Mouse (Mus musculus): ENCODE measurements around the gene Dtx2. TPM values are rescaled to one million over a fixed set of nuclear protein-coding genes. Genes with fewer than 3 reads are reported as not detected.
"Not testable (repeated sequence)": the region's sequence is repeated elsewhere in the genome, so short reads cannot be mapped to it uniquely, and the experiment has no call there.

Gene Dtx2
- polyA plus RNA-seq, 1 experiment: not detected

- H3K4me3 ChIP-seq (ENCODE audit: insufficient read depth, low read depth, low read length): no peak overlapping the region
- peaks cover 11% of the 10 kb centered on the region for H3K4me1 ChIP-seq (ENCODE audit: control insufficient read depth, insufficient read depth, low read length)
- TF ChIP-seq POLR2A (IDR thresholded peaks at IDR 0.05; ENCODE audit: insufficient read depth, low read depth, low read length) (no peak), CTCF (IDR thresholded peaks at IDR 0.05; ENCODE audit: insufficient read depth, low read depth, low read length) (no peak)
- 46% methylated on average over 4 of the region's 4 CpGs for WGBS
- no peak overlapping the region for H3K27ac ChIP-seq (ENCODE audit: insufficient read depth, low read depth, low read length)
These were observed 61.5 kb downstream of the Dtx2 start for GRCm38 (mm10) chr5:136056062-136056461.

DNA sequence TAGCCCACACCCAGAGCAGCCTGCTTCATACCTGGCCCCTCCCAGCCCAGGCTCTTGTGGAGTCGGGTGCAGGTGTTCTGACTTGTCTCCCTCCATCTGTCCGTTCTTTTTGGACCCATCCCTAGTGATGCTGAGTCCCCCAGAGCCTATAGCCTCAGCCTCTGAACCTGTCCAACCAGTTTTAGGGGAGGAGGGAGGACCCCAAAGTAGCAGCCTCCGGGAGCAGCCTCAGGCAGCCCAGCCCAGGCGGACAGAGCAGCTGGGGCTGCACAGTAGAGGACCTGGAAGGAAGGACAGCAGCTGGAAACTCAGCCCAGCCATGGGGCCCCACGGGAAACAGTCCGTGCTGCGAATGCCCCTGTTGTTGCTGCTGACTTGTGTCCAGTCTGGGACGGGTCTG lies 62.5 kb downstream of the Dtx2 start:
- no peak overlapping the region for H3K4me3 ChIP-seq (ENCODE audit: insufficient read depth, low read depth, low read length)
- H3K4me1 ChIP-seq (ENCODE audit: control insufficient read depth, insufficient read depth, low read length): peaks cover 1% of the 10 kb centered on the region; the same call in 1 of the 2 replicates
- TF ChIP-seq POLR2A (IDR thresholded peaks at IDR 0.05; ENCODE audit: insufficient read depth, low read depth, low read length) (no peak), CTCF (IDR thresholded peaks at IDR 0.05; ENCODE audit: insufficient read depth, low read depth, low read length) (no peak)
- 40% methylated on average over 8 of the region's 8 CpGs for WGBS
- H3K27ac ChIP-seq (ENCODE audit: insufficient read depth, low read depth, low read length): no peak overlapping the region

GRCm38 (mm10) chr5:136061567-136061966 lies 67.0 kb downstream of the Dtx2 start:
- WGBS: 11% methylated on average over 12 of the region's 12 CpGs
- no peak for TF ChIP-seq POLR2A (IDR thresholded peaks at IDR 0.05; ENCODE audit: insufficient read depth, low read depth, low read length)
- peak; percentile 87 for TF ChIP-seq CTCF (IDR thresholded peaks at IDR 0.05; ENCODE audit: insufficient read depth, low read depth, low read length)
- no peak overlapping the region for H3K27ac ChIP-seq (ENCODE audit: insufficient read depth, low read depth, low read length)
- H3K4me1 ChIP-seq (ENCODE audit: control insufficient read depth, insufficient read depth, low read length): no peaks in the 10 kb centered on the region
- no peak overlapping the region for H3K4me3 ChIP-seq (ENCODE audit: insufficient read depth, low read depth, low read length)

GRCm38 (mm10) chr5:136063920-136064319 lies 69.3 kb downstream of the Dtx2 start:
- TF ChIP-seq POLR2A (IDR thresholded peaks at IDR 0.05; ENCODE audit: insufficient read depth, low read depth, low read length) (no peak), CTCF (IDR thresholded peaks at IDR 0.05; ENCODE audit: insufficient read depth, low read depth, low read length) (no peak)
- no peak overlapping the region for H3K27ac ChIP-seq (ENCODE audit: insufficient read depth, low read depth, low read length)
- H3K4me3 ChIP-seq (ENCODE audit: insufficient read depth, low read depth, low read length): no peak overlapping the region
- WGBS: 90% methylated on average over 10 of the region's 10 CpGs
- no peaks in the 10 kb centered on the region for H3K4me1 ChIP-seq (ENCODE audit: control insufficient read depth, insufficient read depth, low read length)

- H3K4me3 ChIP-seq (ENCODE audit: insufficient read depth, low read depth, low read length); H3K27ac ChIP-seq (ENCODE audit: insufficient read depth, low read depth, low read length); H3K4me1 ChIP-seq (ENCODE audit: control insufficient read depth, insufficient read depth, low read length): not testable (repeated sequence)
- WGBS: 79% methylated on average over 11 of the region's 11 CpGs
These were observed 72.0 kb downstream of the Dtx2 start for GRCm38 (mm10) chr5:136066404-136067148.

GRCm38 (mm10) chr5:136069411-136069810 lies 74.8 kb downstream of the Dtx2 start:
- Histone ChIP-seq H3K27ac (ENCODE audit: insufficient read depth, low read depth, low read length) (no peak overlapping the region), H3K4me3 (ENCODE audit: insufficient read depth, low read depth, low read length) (no peak overlapping the region), H3K4me1 (ENCODE audit: control insufficient read depth, insufficient read depth, low read length) (no peaks in the 10 kb centered on the region)
- WGBS: 80% methylated on average over 2 of the region's 2 CpGs
- TF ChIP-seq POLR2A (IDR thresholded peaks at IDR 0.05; ENCODE audit: insufficient read depth, low read depth, low read length) (no peak), CTCF (IDR thresholded peaks at IDR 0.05; ENCODE audit: insufficient read depth, low read depth, low read length) (no peak)

- no peak for TF ChIP-seq POLR2A (IDR thresholded peaks at IDR 0.05; ENCODE audit: insufficient read depth, low read depth, low read length)
- TF ChIP-seq CTCF (IDR thresholded peaks at IDR 0.05; ENCODE audit: insufficient read depth, low read depth, low read length): no peak
- H3K27ac ChIP-seq (ENCODE audit: insufficient read depth, low read depth, low read length): no peak overlapping the region
- WGBS: 55% methylated on average over 6 of the region's 6 CpGs
- H3K4me3 ChIP-seq (ENCODE audit: insufficient read depth, low read depth, low read length): no peak overlapping the region
- peaks cover 7% of the 10 kb centered on the region for H3K4me1 ChIP-seq (ENCODE audit: control insufficient read depth, insufficient read depth, low read length)
These were observed 78.5 kb downstream of the Dtx2 start for GRCm38 (mm10) chr5:136073051-136073450.

- no peak overlapping the region for H3K27ac ChIP-seq (ENCODE audit: insufficient read depth, low read depth, low read length)
- 74% methylated on average over 11 of the region's 11 CpGs for WGBS
- TF ChIP-seq POLR2A (IDR thresholded peaks at IDR 0.05; ENCODE audit: insufficient read depth, low read depth, low read length): no peak
- TF ChIP-seq CTCF (IDR thresholded peaks at IDR 0.05; ENCODE audit: insufficient read depth, low read depth, low read length): no peak
- peaks cover 7% of the 10 kb centered on the region for H3K4me1 ChIP-seq (ENCODE audit: control insufficient read depth, insufficient read depth, low read length)
- no peak overlapping the region for H3K4me3 ChIP-seq (ENCODE audit: insufficient read depth, low read depth, low read length)
These were observed 78.9 kb downstream of the Dtx2 start for GRCm38 (mm10) chr5:136073526-136073925.

DNA sequence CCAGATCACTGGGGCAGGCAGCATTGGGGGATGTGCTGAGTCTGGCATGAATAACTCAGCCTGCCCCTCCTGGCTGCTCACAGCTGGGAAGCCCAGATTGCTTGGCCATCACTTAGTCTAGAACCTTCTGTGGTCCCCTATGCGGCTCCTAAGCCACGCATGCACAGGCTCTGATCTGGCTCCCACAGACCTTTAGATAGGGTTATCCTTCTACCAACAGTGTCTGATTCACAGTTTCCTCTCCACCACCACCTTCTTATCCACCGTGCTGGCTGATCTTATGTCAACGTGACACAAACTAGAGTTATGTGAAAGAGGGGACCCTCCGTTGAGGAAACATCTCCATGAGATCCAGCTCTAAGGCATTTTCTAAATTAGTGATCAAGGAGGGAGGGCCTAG lies 80.5 kb downstream of the Dtx2 start:
- WGBS: 95% methylated on average over 5 of the region's 5 CpGs
- H3K4me1 ChIP-seq (ENCODE audit: control insufficient read depth, insufficient read depth, low read length): peaks cover 7% of the 10 kb centered on the region
- H3K4me3 ChIP-seq (ENCODE audit: insufficient read depth, low read depth, low read length): no peak overlapping the region
- TF ChIP-seq POLR2A (IDR thresholded peaks at IDR 0.05; ENCODE audit: insufficient read depth, low read depth, low read length): no peak
- TF ChIP-seq CTCF (IDR thresholded peaks at IDR 0.05; ENCODE audit: insufficient read depth, low read depth, low read length): no peak
- H3K27ac ChIP-seq (ENCODE audit: insufficient read depth, low read depth, low read length): no peak overlapping the region

Data from olfactory bulb, adult 2 months (tissue).